Mouse (Mus musculus): ENCODE data around the gene Pknox2. TPM values are rescaled to one million over a fixed set of nuclear protein-coding genes. Genes with fewer than 3 reads are reported as not detected.
A peak's percentile ranks its signal among the peaks of the same experiment; 100 is the strongest.

Pknox2 gene
- polyA plus RNA-seq, 1 experiment from 2014 or later = 34.3 TPM

- Histone ChIP-seq H3K9me3 (replicated peaks; ENCODE audit: control insufficient read depth, low read length, poor library complexity, severe bottlenecking) (no peaks in the 10 kb centered on the region), H3K4me1 (ENCODE audit: control insufficient read depth, insufficient read depth, low read length) (peaks cover 19% of the 10 kb centered on the region), H3K36me3 (ENCODE audit: control insufficient read depth, insufficient read depth, low read length) (no peaks in the 10 kb centered on the region), H3K4me3 (ENCODE audit: low read depth, low read length) (no peak overlapping the region), H3K27ac (ENCODE audit: low read length) (no peak overlapping the region), H3K9ac (ENCODE audit: low read depth, low read length) (no peak overlapping the region), H3K27me3 (ENCODE audit: control insufficient read depth, insufficient read depth, low read depth, low read length) (no peaks in the 10 kb centered on the region), H3K4me2 (ENCODE audit: low read length) (no peak overlapping the region)
- no peak for ATAC-seq
These were observed 131.0 kb downstream of the Pknox2 start for GRCm38 (mm10) chr9:37016165-37016564.

- no peak overlapping the region for H3K4me3 ChIP-seq (ENCODE audit: low read depth, low read length)
- H3K27me3 ChIP-seq (ENCODE audit: control insufficient read depth, insufficient read depth, low read depth, low read length) = no peaks in the 10 kb centered on the region
- H3K4me1 ChIP-seq (ENCODE audit: control insufficient read depth, insufficient read depth, low read length) = peaks cover 21% of the 10 kb centered on the region
- H3K4me2 ChIP-seq (ENCODE audit: low read length) = no peak overlapping the region
- H3K9ac ChIP-seq (ENCODE audit: low read depth, low read length) = no peak overlapping the region
- no peak overlapping the region for H3K27ac ChIP-seq (ENCODE audit: low read length)
- 28% methylated on average over 8 of the region's 8 CpGs for WGBS
- no peaks in the 10 kb centered on the region for H3K9me3 ChIP-seq (replicated peaks; ENCODE audit: control insufficient read depth, low read length, poor library complexity, severe bottlenecking)
- no peak for ATAC-seq
- H3K36me3 ChIP-seq (ENCODE audit: control insufficient read depth, insufficient read depth, low read length) = no peaks in the 10 kb centered on the region
These were observed 133.6 kb downstream of the Pknox2 start for GRCm38 (mm10) chr9:37013565-37013964.

- ATAC-seq = no peak
- 42% methylated on average over 5 of the region's 5 CpGs for WGBS
- Histone ChIP-seq H3K9me3 (replicated peaks; ENCODE audit: control insufficient read depth, low read length, poor library complexity, severe bottlenecking) (no peaks in the 10 kb centered on the region), H3K36me3 (ENCODE audit: control insufficient read depth, insufficient read depth, low read length) (no peaks in the 10 kb centered on the region), H3K4me1 (ENCODE audit: control insufficient read depth, insufficient read depth, low read length) (peaks cover 11% of the 10 kb centered on the region), H3K27ac (ENCODE audit: low read length) (no peak overlapping the region), H3K9ac (ENCODE audit: low read depth, low read length) (no peak overlapping the region), H3K4me2 (ENCODE audit: low read length) (no peak overlapping the region), H3K4me3 (ENCODE audit: low read depth, low read length) (no peak overlapping the region), H3K27me3 (ENCODE audit: control insufficient read depth, insufficient read depth, low read depth, low read length) (no peaks in the 10 kb centered on the region)
These were observed 139.1 kb downstream of the Pknox2 start for GRCm38 (mm10) chr9:37008090-37008489.

- no peak overlapping the region for H3K9ac ChIP-seq (ENCODE audit: low read depth, low read length)
- no peaks in the 10 kb centered on the region for H3K9me3 ChIP-seq (replicated peaks; ENCODE audit: control insufficient read depth, low read length, poor library complexity, severe bottlenecking)
- no peak overlapping the region for H3K27ac ChIP-seq (ENCODE audit: low read length)
- no peak overlapping the region for H3K4me2 ChIP-seq (ENCODE audit: low read length)
- H3K27me3 ChIP-seq (ENCODE audit: control insufficient read depth, insufficient read depth, low read depth, low read length) = no peaks in the 10 kb centered on the region
- no peaks in the 10 kb centered on the region for H3K36me3 ChIP-seq (ENCODE audit: control insufficient read depth, insufficient read depth, low read length)
- ATAC-seq = no peak
- 39% methylated on average over 6 of the region's 6 CpGs for WGBS
- no peak overlapping the region for H3K4me3 ChIP-seq (ENCODE audit: low read depth, low read length)
- peaks cover 18% of the 10 kb centered on the region for H3K4me1 ChIP-seq (ENCODE audit: control insufficient read depth, insufficient read depth, low read length)
These were observed 142.5 kb downstream of the Pknox2 start for GRCm38 (mm10) chr9:37004676-37005075.

GRCm38 (mm10) chr9:37001935-37002535 lies 145.2 kb downstream of the Pknox2 start:
- peak overlapping the region; percentile 18 for H3K9ac ChIP-seq (ENCODE audit: low read depth, low read length)
- 21% methylated on average over 7 of the region's 7 CpGs for WGBS
- H3K27me3 ChIP-seq (ENCODE audit: control insufficient read depth, insufficient read depth, low read depth, low read length) = no peaks in the 10 kb centered on the region
- H3K9me3 ChIP-seq (replicated peaks; ENCODE audit: control insufficient read depth, low read length, poor library complexity, severe bottlenecking) = no peaks in the 10 kb centered on the region
- H3K4me1 ChIP-seq (ENCODE audit: control insufficient read depth, insufficient read depth, low read length) = peaks cover 18% of the 10 kb centered on the region
- ATAC-seq = peak; percentile 72
- no peaks in the 10 kb centered on the region for H3K36me3 ChIP-seq (ENCODE audit: control insufficient read depth, insufficient read depth, low read length)
- no peak overlapping the region for H3K4me2 ChIP-seq (ENCODE audit: low read length)
- no peak overlapping the region for H3K4me3 ChIP-seq (ENCODE audit: low read depth, low read length)
- H3K27ac ChIP-seq (ENCODE audit: low read length) = peak overlapping the region; percentile 66

- H3K4me3 ChIP-seq (ENCODE audit: low read depth, low read length) = no peak overlapping the region
- no peak overlapping the region for H3K27ac ChIP-seq (ENCODE audit: low read length)
- H3K4me1 ChIP-seq (ENCODE audit: control insufficient read depth, insufficient read depth, low read length) = peaks cover 17% of the 10 kb centered on the region
- H3K9ac ChIP-seq (ENCODE audit: low read depth, low read length) = no peak overlapping the region
- H3K36me3 ChIP-seq (ENCODE audit: control insufficient read depth, insufficient read depth, low read length) = no peaks in the 10 kb centered on the region
- WGBS = 72% methylated on average over 3 of the region's 3 CpGs
- no peak overlapping the region for H3K4me2 ChIP-seq (ENCODE audit: low read length)
- no peak for ATAC-seq
- no peaks in the 10 kb centered on the region for H3K27me3 ChIP-seq (ENCODE audit: control insufficient read depth, insufficient read depth, low read depth, low read length)
- no peaks in the 10 kb centered on the region for H3K9me3 ChIP-seq (replicated peaks; ENCODE audit: control insufficient read depth, low read length, poor library complexity, severe bottlenecking)
These were observed 147.8 kb downstream of the Pknox2 start for GRCm38 (mm10) chr9:36999393-36999792.

GRCm38 (mm10) chr9:36990626-36991368 lies 156.4 kb downstream of the Pknox2 start:
- Histone ChIP-seq H3K9me3 (replicated peaks; ENCODE audit: control insufficient read depth, low read length, poor library complexity, severe bottlenecking) (no peaks in the 10 kb centered on the region), H3K4me2 (ENCODE audit: low read length) (no peak overlapping the region), H3K9ac (ENCODE audit: low read depth, low read length) (no peak overlapping the region), H3K4me1 (ENCODE audit: control insufficient read depth, insufficient read depth, low read length) (peaks cover 14% of the 10 kb centered on the region), H3K27me3 (ENCODE audit: control insufficient read depth, insufficient read depth, low read depth, low read length) (no peaks in the 10 kb centered on the region), H3K36me3 (ENCODE audit: control insufficient read depth, insufficient read depth, low read length) (no peaks in the 10 kb centered on the region), H3K4me3 (ENCODE audit: low read depth, low read length) (no peak overlapping the region), H3K27ac (ENCODE audit: low read length) (peak overlapping the region; percentile 40)
- peak; percentile 37 for ATAC-seq
- 43% methylated on average over 13 of the region's 13 CpGs for WGBS

GRCm38 (mm10) chr9:36989991-36990390 lies 157.2 kb downstream of the Pknox2 start:
- H3K4me3 ChIP-seq (ENCODE audit: low read depth, low read length) = no peak overlapping the region
- H3K9me3 ChIP-seq (replicated peaks; ENCODE audit: control insufficient read depth, low read length, poor library complexity, severe bottlenecking) = no peaks in the 10 kb centered on the region
- H3K4me1 ChIP-seq (ENCODE audit: control insufficient read depth, insufficient read depth, low read length) = peaks cover 14% of the 10 kb centered on the region
- H3K9ac ChIP-seq (ENCODE audit: low read depth, low read length) = no peak overlapping the region
- no peak overlapping the region; the same call in 1 of the 2 replicates for H3K27ac ChIP-seq (ENCODE audit: low read length)
- H3K4me2 ChIP-seq (ENCODE audit: low read length) = no peak overlapping the region
- 99% methylated on average over 3 of the region's 3 CpGs for WGBS
- no peaks in the 10 kb centered on the region for H3K36me3 ChIP-seq (ENCODE audit: control insufficient read depth, insufficient read depth, low read length)
- H3K27me3 ChIP-seq (ENCODE audit: control insufficient read depth, insufficient read depth, low read depth, low read length) = no peaks in the 10 kb centered on the region
- no peak for ATAC-seq

GRCm38 (mm10) chr9:36985233-36985632 lies 162.0 kb downstream of the Pknox2 start:
- no peaks in the 10 kb centered on the region for H3K27me3 ChIP-seq (ENCODE audit: control insufficient read depth, insufficient read depth, low read depth, low read length)

More at GRCm38 (mm10) chr9:36985233-36985632, 162.0 kb downstream of the Pknox2 start:
- Histone ChIP-seq H3K27ac (ENCODE audit: low read length) (no peak overlapping the region), H3K4me2 (ENCODE audit: low read length) (no peak overlapping the region), H3K4me1 (ENCODE audit: control insufficient read depth, insufficient read depth, low read length) (no peaks in the 10 kb centered on the region), H3K4me3 (ENCODE audit: low read depth, low read length) (no peak overlapping the region), H3K9ac (ENCODE audit: low read depth, low read length) (no peak overlapping the region), H3K9me3 (replicated peaks; ENCODE audit: control insufficient read depth, low read length, poor library complexity, severe bottlenecking) (no peaks in the 10 kb centered on the region), H3K36me3 (ENCODE audit: control insufficient read depth, insufficient read depth, low read length) (no peaks in the 10 kb centered on the region)
- ATAC-seq = no peak
- 70% methylated on average over 9 of the region's 9 CpGs for WGBS

Measured in midbrain, embryonic 16.5 days (tissue).